19 mouse cellular contexts compared by ENCODE assay signal in genomic region chr7:123458309-123458708, GRCm38 (mm10). TPM values are rescaled to one million over a fixed set of nuclear protein-coding genes. Genes with fewer than 3 reads are reported as not detected.
"Had no signal": no experiment of that assay in that cellular context is flagged by ENCODE, and none has a peak within 500 bp of the region (broad histone marks: within the 10 kb centered on the region; RNA-seq: fewer than 3 reads in every experiment).

No protein-coding gene starts in this region.

- DNase-seq: kidney, adult 11 months; kidney, postnatal 10 days; lung, adult 2 months; lung, postnatal 36 days; right cerebral cortex, postnatal 14 days; thymus, adult 18-20 months; thymus, postnatal 14 days had no signal

- H3K27ac ChIP-seq: limb, embryonic 10.5 days; midbrain, embryonic 13.5 days had no signal

- ATAC-seq: lung, postnatal 0 days; midbrain, embryonic 13.5 days had no signal

- H3K4me1 ChIP-seq: limb, embryonic 10.5 days; midbrain, embryonic 13.5 days had no signal

- H3K9me3 ChIP-seq: limb, embryonic 10.5 days; midbrain, embryonic 13.5 days had no signal

- H3K9ac ChIP-seq: midbrain, embryonic 13.5 days had no signal

- H3K27me3 ChIP-seq: midbrain, embryonic 13.5 days had no signal

- H3K36me3 ChIP-seq: limb, embryonic 10.5 days; midbrain, embryonic 13.5 days had no signal

- H3K4me2 ChIP-seq: midbrain, embryonic 13.5 days had no signal

- H3K4me3 ChIP-seq: limb, embryonic 10.5 days; midbrain, embryonic 13.5 days had no signal

RNA-seq across cellular contexts. Expression of gene Aqp8, which starts 3.8 kb away (rescaled TPM):
- total RNA-seq: layer of hippocampus, adult 8-10 months; layer of hippocampus, postnatal 14 days; left cerebral cortex, adult 18-20 months; left cerebral cortex, postnatal 14 days; megakaryocyte progenitor cell, adult 5-6 weeks; midbrain, postnatal 0 days had no signal
- polyA plus RNA-seq: kidney, embryonic 14.5 days; large intestine, adult 2 months; lung, postnatal 0 days; midbrain, embryonic 13.5 days; midbrain, postnatal 0 days; neural tube, embryonic 14.5 days had no signal
